Mouse (Mus musculus) layer of hippocampus, postnatal 25 days (tissue): Measurements from ENCODE around the gene Epor. TPM values are rescaled to one million over a fixed set of nuclear protein-coding genes. Genes with fewer than 3 reads are reported as not detected.

Experiments used
- DNase-seq, 2 experiments: peaks; one replicate each; pipeline ENCODE4 v3.0.0; 2022; ENCODE audit warnings: mixed read lengths in 2 of 2, low spot score in 1 of 2; ENCODE audit errors: extremely low spot score in 1 of 2
- total RNA-seq, 2 experiments: library from RNA; stranded (reverse); gene quantifications; 2 replicates each; pipeline ENCODE4 v1.2.3; 2021

Gene Epor
- total RNA-seq, 2 experiments from 2014 or later, result 7.3 to 9.5 TPM

- no peak for DNase-seq
These were observed 6.0 kb upstream of the Epor start for GRCm38 (mm10) chr9:21969304-21969703.

- DNase-seq, result no peak
These were observed 5.6 kb upstream of the Epor start for GRCm38 (mm10) chr9:21968883-21969282.

- DNase-seq, result peak; percentile 58 to 64
These were observed 768 bp downstream of the Epor start for GRCm38 (mm10) chr9:21962416-21963059.

- DNase-seq, result no peak
These were observed 1.3 kb downstream of the Epor start for GRCm38 (mm10) chr9:21962010-21962409.

GRCm38 (mm10) chr9:21961366-21961980 is 1.8 kb downstream of the Epor start:
- DNase-seq, result no peak

- no peak for DNase-seq
These were observed 2.6 kb downstream of the Epor start for GRCm38 (mm10) chr9:21960558-21961208.

- no peak for DNase-seq
These were observed 3.2 kb downstream of the Epor start for GRCm38 (mm10) chr9:21960135-21960534.

GRCm38 (mm10) chr9:21959244-21959643 is 4.1 kb downstream of the Epor start:
- DNase-seq, result no peak

GRCm38 (mm10) chr9:21958372-21958771 is 4.9 kb downstream of the Epor start:
- no peak for DNase-seq

- DNase-seq, result peak; percentile 97 to 99
These were observed 7.6 kb downstream of the Epor start, which contains the start of gene Swsap1 for GRCm38 (mm10) chr9:21955570-21956281. Swsap1 (plus strand) TSS chr9:21955755.

GRCm38 (mm10) chr9:21955225-21955569 is 8.1 kb downstream of the Epor start:
- DNase-seq, result no peak

GRCm38 (mm10) chr9:21954635-21955034 is 8.7 kb downstream of the Epor start:
- DNase-seq, result no peak

GRCm38 (mm10) chr9:21953600-21953999 is 9.7 kb downstream of the Epor start:
- DNase-seq, result no peak

- no peak for DNase-seq
These were observed 11.3 kb downstream of the Epor start for GRCm38 (mm10) chr9:21951977-21952376.

- peak in 1 of 2 experiments; percentile 67 for DNase-seq
These were observed 13.0 kb downstream of the Epor start for GRCm38 (mm10) chr9:21950322-21950721.

- no peak for DNase-seq
These were observed 14.5 kb downstream of the Epor start for GRCm38 (mm10) chr9:21948790-21949189.

- no peak for DNase-seq
These were observed 15.2 kb downstream of the Epor start for GRCm38 (mm10) chr9:21948146-21948545.

- no peak for DNase-seq
These were observed 15.7 kb downstream of the Epor start for GRCm38 (mm10) chr9:21947540-21948130.

GRCm38 (mm10) chr9:21944267-21944666 is 19.0 kb downstream of the Epor start:
- no peak for DNase-seq

- no peak for DNase-seq
These were observed 19.7 kb downstream of the Epor start for GRCm38 (mm10) chr9:21943638-21944037.

GRCm38 (mm10) chr9:21943046-21943445 is 20.3 kb downstream of the Epor start:
- DNase-seq, result no peak
